Mouse (Mus musculus): ENCODE data around the gene Nadk. TPM values are rescaled to one million over a fixed set of nuclear protein-coding genes. Genes with fewer than 3 reads are reported as not detected.

Nadk gene
- polyA plus RNA-seq, 1 experiment from 2014 or later: 117 TPM

GRCm38 (mm10) chr4:155593780-155594179 lies 31.6 kb downstream of the Nadk start:
- H3K4me3 ChIP-seq (ENCODE audit: low read depth, low read length): no peak overlapping the region
- DNase-seq (ENCODE audit: low spot score): no peak
- peaks cover 7% of the 10 kb centered on the region for H3K4me1 ChIP-seq (replicated peaks; ENCODE audit: control insufficient read depth, insufficient read depth, low read length)
- H3K27me3 ChIP-seq (replicated peaks; ENCODE audit: control insufficient read depth, insufficient read depth, low read length): no peaks in the 10 kb centered on the region
- no peak for ATAC-seq (replicated peaks; ENCODE audit: low FRiP score)
- 50% methylated on average over 1 of the region's 1 CpGs for WGBS
- no peak overlapping the region for H3K4me2 ChIP-seq
- peaks cover 14% of the 10 kb centered on the region for H3K36me3 ChIP-seq (ENCODE audit: control insufficient read depth, insufficient read depth, low read length)
- H3K9me3 ChIP-seq (ENCODE audit: control insufficient read depth, low read length): no peaks in the 10 kb centered on the region
- no peak overlapping the region for H3K27ac ChIP-seq (ENCODE audit: low read depth, low read length)
- H3K9ac ChIP-seq (ENCODE audit: low read depth, low read length): no peak overlapping the region

- no peak overlapping the region for H3K4me2 ChIP-seq
- 82% methylated on average over 3 of the region's 3 CpGs for WGBS
- no peak for ATAC-seq (replicated peaks; ENCODE audit: low FRiP score)
Measured at GRCm38 (mm10) chr4:155595777-155596176, 33.6 kb downstream of the Nadk start.

GRCm38 (mm10) chr4:155596606-155597005 lies 34.4 kb downstream of the Nadk start:
- H3K27me3 ChIP-seq (replicated peaks; ENCODE audit: control insufficient read depth, insufficient read depth, low read length): no peaks in the 10 kb centered on the region
- 61% methylated on average over 5 of the region's 5 CpGs for WGBS
- H3K4me2 ChIP-seq: peak overlapping the region; percentile 1; the same call in 1 of the 2 replicates
- H3K9ac ChIP-seq (ENCODE audit: low read depth, low read length): no peak overlapping the region
- DNase-seq (ENCODE audit: low spot score) (no peak), ATAC-seq (replicated peaks; ENCODE audit: low FRiP score) (0 out of 2 replicates have a peak, but pooled peaks have one; percentile 4)
- H3K9me3 ChIP-seq (ENCODE audit: control insufficient read depth, low read length): no peaks in the 10 kb centered on the region
- peaks cover 9% of the 10 kb centered on the region for H3K4me1 ChIP-seq (replicated peaks; ENCODE audit: control insufficient read depth, insufficient read depth, low read length)
- H3K27ac ChIP-seq (ENCODE audit: low read depth, low read length): 0 out of 2 replicates have a peak overlapping the region, but pooled peaks have one; percentile 16
- H3K36me3 ChIP-seq (ENCODE audit: control insufficient read depth, insufficient read depth, low read length): no peaks in the 10 kb centered on the region
- H3K4me3 ChIP-seq (ENCODE audit: low read depth, low read length): no peak overlapping the region

More at GRCm38 (mm10) chr4:155595777-155596176, 33.6 kb downstream of the Nadk start:
- no peaks in the 10 kb centered on the region for H3K36me3 ChIP-seq (ENCODE audit: control insufficient read depth, insufficient read depth, low read length)
- H3K27ac ChIP-seq (ENCODE audit: low read depth, low read length): no peak overlapping the region
- no peak overlapping the region for H3K9ac ChIP-seq (ENCODE audit: low read depth, low read length)
- no peak overlapping the region for H3K4me3 ChIP-seq (ENCODE audit: low read depth, low read length)
- H3K4me1 ChIP-seq (replicated peaks; ENCODE audit: control insufficient read depth, insufficient read depth, low read length): peaks cover 9% of the 10 kb centered on the region
- DNase-seq (ENCODE audit: low spot score): no peak
- no peaks in the 10 kb centered on the region for H3K9me3 ChIP-seq (ENCODE audit: control insufficient read depth, low read length)
- H3K27me3 ChIP-seq (replicated peaks; ENCODE audit: control insufficient read depth, insufficient read depth, low read length): no peaks in the 10 kb centered on the region

GRCm38 (mm10) chr4:155598536-155598935 lies 36.4 kb downstream of the Nadk start:
- peaks cover 18% of the 10 kb centered on the region for H3K4me1 ChIP-seq (replicated peaks; ENCODE audit: control insufficient read depth, insufficient read depth, low read length)
- DNase-seq (ENCODE audit: low spot score): no peak
- no peaks in the 10 kb centered on the region for H3K9me3 ChIP-seq (ENCODE audit: control insufficient read depth, low read length)
- WGBS: 12% methylated on average over 20 of the region's 20 CpGs
- no peaks in the 10 kb centered on the region for H3K27me3 ChIP-seq (replicated peaks; ENCODE audit: control insufficient read depth, insufficient read depth, low read length)
- no peak overlapping the region for H3K27ac ChIP-seq (ENCODE audit: low read depth, low read length)
- no peak overlapping the region for H3K4me3 ChIP-seq (ENCODE audit: low read depth, low read length)
- no peaks in the 10 kb centered on the region for H3K36me3 ChIP-seq (ENCODE audit: control insufficient read depth, insufficient read depth, low read length)
- no peak for ATAC-seq (replicated peaks; ENCODE audit: low FRiP score)
- peak overlapping the region; percentile 25; the same call in 1 of the 2 replicates for H3K4me2 ChIP-seq
- H3K9ac ChIP-seq (ENCODE audit: low read depth, low read length): no peak overlapping the region

GRCm38 (mm10) chr4:155599901-155600825 lies 38.0 kb downstream of the Nadk start:
- Histone ChIP-seq H3K27me3 (replicated peaks; ENCODE audit: control insufficient read depth, insufficient read depth, low read length) (no peaks in the 10 kb centered on the region), H3K9me3 (ENCODE audit: control insufficient read depth, low read length) (no peaks in the 10 kb centered on the region), H3K36me3 (ENCODE audit: control insufficient read depth, insufficient read depth, low read length) (peaks cover 3% of the 10 kb centered on the region; the same call in 1 of the 2 replicates), H3K4me3 (ENCODE audit: low read depth, low read length) (peak overlapping the region; percentile 90), H3K27ac (ENCODE audit: low read depth, low read length) (peak overlapping the region; percentile 99; the same call in 1 of the 2 replicates), H3K4me2 (peak overlapping the region; percentile 84), H3K9ac (ENCODE audit: low read depth, low read length) (peak overlapping the region; percentile 87), H3K4me1 (replicated peaks; ENCODE audit: control insufficient read depth, insufficient read depth, low read length) (peaks cover 18% of the 10 kb centered on the region)
- ATAC-seq (replicated peaks; ENCODE audit: low FRiP score) (no peak), DNase-seq (ENCODE audit: low spot score) (no peak)
- WGBS: 78% methylated on average over 11 of the region's 11 CpGs

- ATAC-seq (replicated peaks; ENCODE audit: low FRiP score) (peak; percentile 90), DNase-seq (ENCODE audit: low spot score) (peak; percentile 98)
- peak within 1 kb of the TSS; percentile 84 for H3K4me2 ChIP-seq
- H3K27me3 ChIP-seq (replicated peaks; ENCODE audit: control insufficient read depth, insufficient read depth, low read length): no peaks in the 10 kb centered on the region
- WGBS: under 1% methylated on average over 58 of the region's 65 CpGs
- H3K4me3 ChIP-seq (ENCODE audit: low read depth, low read length): peak within 1 kb of the TSS; percentile 90
- H3K9ac ChIP-seq (ENCODE audit: low read depth, low read length): peak within 1 kb of the TSS; percentile 87
- H3K27ac ChIP-seq (ENCODE audit: low read depth, low read length): peak within 1 kb of the TSS; percentile 99
- H3K36me3 ChIP-seq (ENCODE audit: control insufficient read depth, insufficient read depth, low read length): peaks cover 3% of the 10 kb centered on the region; the same call in 1 of the 2 replicates
- H3K4me1 ChIP-seq (replicated peaks; ENCODE audit: control insufficient read depth, insufficient read depth, low read length): peaks cover 16% of the 10 kb centered on the region
- H3K9me3 ChIP-seq (ENCODE audit: control insufficient read depth, low read length): no peaks in the 10 kb centered on the region
Measured at GRCm38 (mm10) chr4:155601091-155601996, 39.2 kb downstream of the Nadk start, which contains the start of gene Slc35e2. TSS of gene Slc35e2 (plus strand) at chr4:155601416.

GRCm38 (mm10) chr4:155601997-155602456 lies 39.8 kb downstream of the Nadk start:
- DNase-seq (ENCODE audit: low spot score): peak; percentile 40
- 1% methylated on average over 27 of the region's 31 CpGs for WGBS
- H3K4me1 ChIP-seq (replicated peaks; ENCODE audit: control insufficient read depth, insufficient read depth, low read length): peaks cover 12% of the 10 kb centered on the region

GRCm38 (mm10) chr4:155602753-155603152 lies 40.6 kb downstream of the Nadk start:
- H3K36me3 ChIP-seq (ENCODE audit: control insufficient read depth, insufficient read depth, low read length): peaks cover 3% of the 10 kb centered on the region; the same call in 1 of the 2 replicates
- H3K4me3 ChIP-seq (ENCODE audit: low read depth, low read length): peak overlapping the region; percentile 90
- ATAC-seq (replicated peaks; ENCODE audit: low FRiP score) (peak; percentile 20; the same call in 1 of the 2 replicates), DNase-seq (ENCODE audit: low spot score) (no peak)
- H3K9ac ChIP-seq (ENCODE audit: low read depth, low read length): peak overlapping the region; percentile 87; the same call in 1 of the 2 replicates
- H3K4me2 ChIP-seq: peak overlapping the region; percentile 84
- no peaks in the 10 kb centered on the region for H3K9me3 ChIP-seq (ENCODE audit: control insufficient read depth, low read length)
- no peaks in the 10 kb centered on the region for H3K27me3 ChIP-seq (replicated peaks; ENCODE audit: control insufficient read depth, insufficient read depth, low read length)
- H3K4me1 ChIP-seq (replicated peaks; ENCODE audit: control insufficient read depth, insufficient read depth, low read length): peaks cover 12% of the 10 kb centered on the region
- WGBS: 46% methylated on average over 1 of the region's 1 CpGs
- no peak overlapping the region for H3K27ac ChIP-seq (ENCODE audit: low read depth, low read length)

More at GRCm38 (mm10) chr4:155601997-155602456, 39.8 kb downstream of the Nadk start:
- Histone ChIP-seq H3K27me3 (replicated peaks; ENCODE audit: control insufficient read depth, insufficient read depth, low read length) (no peaks in the 10 kb centered on the region), H3K4me2 (peak overlapping the region; percentile 84), H3K36me3 (ENCODE audit: control insufficient read depth, insufficient read depth, low read length) (peaks cover 3% of the 10 kb centered on the region; the same call in 1 of the 2 replicates), H3K4me3 (ENCODE audit: low read depth, low read length) (peak overlapping the region; percentile 90), H3K9ac (ENCODE audit: low read depth, low read length) (peak overlapping the region; percentile 87), H3K27ac (ENCODE audit: low read depth, low read length) (peak overlapping the region; percentile 99), H3K9me3 (ENCODE audit: control insufficient read depth, low read length) (no peaks in the 10 kb centered on the region)
- ATAC-seq (replicated peaks; ENCODE audit: low FRiP score): peak; percentile 46
